Mouse (Mus musculus): ENCODE data around the gene Srcap.

GRCm38 (mm10) chr7:127549116-127549835 lies 37.5 kb downstream of the Srcap start:
- TF ChIP-seq CTCF (IDR thresholded peaks at IDR 0.05; ENCODE audit: borderline replicate concordance, insufficient read depth, low read length) (no peak), POLR2A (IDR thresholded peaks at IDR 0.05; ENCODE audit: low read depth, low read length) (no peak)

Data from embryonic fibroblast, embryonic 13.5 days (primary cell).